Mouse (Mus musculus) heart, adult 2 months (tissue): Measurements from ENCODE around the gene Upk1b.
A peak's percentile ranks its signal among the peaks of the same experiment; 100 is the strongest.

Source experiments
- CTCF ChIP-seq: fragments of 200-600 bp; IDR thresholded peaks from 2 replicates; pipeline ENCODE4 v1.8.1; 2022; ENCODE audit warnings: antibody characterized with exemption, mild to moderate bottlenecking, moderate library complexity
- POLR2A ChIP-seq: fragments of 200-500 bp; IDR thresholded peaks from 2 replicates; pipeline ENCODE4 v1.6.1; 2011; ENCODE audit warnings: mild to moderate bottlenecking, low read depth, low read length, control low read depth; ENCODE audit not compliant: insufficient read depth

DNA sequence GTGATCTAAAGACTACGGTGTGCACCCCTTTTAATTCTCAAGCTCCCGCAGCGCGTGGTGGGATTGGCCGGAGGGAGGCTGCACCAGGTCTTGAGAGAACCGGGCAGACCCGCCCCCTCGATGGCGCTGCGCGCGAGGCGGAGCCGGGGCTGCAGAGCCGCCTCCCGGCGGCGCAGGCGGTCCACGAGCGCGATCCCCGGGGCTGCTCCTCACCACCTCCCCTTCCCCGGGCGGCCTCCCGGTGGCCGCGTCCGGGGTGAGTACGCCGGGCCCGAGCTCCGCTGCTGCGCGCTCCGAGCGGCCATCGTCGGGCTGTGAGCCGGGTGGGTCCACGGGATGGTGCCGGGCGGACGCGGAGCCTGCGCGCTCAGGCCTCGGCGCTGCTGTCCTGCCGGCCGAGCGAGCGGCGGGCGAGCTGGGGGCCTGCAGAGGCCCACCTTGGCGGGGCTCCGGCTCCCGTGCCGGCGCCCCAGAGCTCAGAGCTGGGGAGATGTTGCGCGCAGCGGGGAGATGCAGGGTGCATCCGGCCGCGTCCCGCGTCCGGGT, 57.9 kb downstream of the Upk1b start, which contains the start of gene B4galt4:
- TF ChIP-seq CTCF = peak; percentile 60
- peak; percentile 58 for TF ChIP-seq POLR2A
